Mouse (Mus musculus) heart, adult 10 weeks (tissue): Measurements from ENCODE around the gene Glis1. TPM values are rescaled to one million over a fixed set of nuclear protein-coding genes. Genes with fewer than 3 reads are reported as not detected.

Experiments
- polyA plus RNA-seq: library from polyadenylated mRNA; stranded (reverse); fragments of 350-450 nt; fragmentation: Illumina TruSeq; extraction: RNeasy Lipid Tissue Mini Kit (QIAGEN cat#74804); gene quantifications from one replicate; pipeline ENCODE4 v1.2.3, GENCODE M21; 2014; ENCODE audit warnings: low read depth, low replicate concordance

Glis1 gene
- polyA plus RNA-seq, result 0.21 TPM

GRCm38 (mm10) chr4:107434356-107435237 is at the start of gene Glis1:
Gene Glis1 (plus strand): TSS chr4:107434591.

GRCm38 (mm10) chr4:107684130-107684529 is 249.7 kb downstream of the Glis1 start, which contains the start of gene Dmrtb1:
Gene Dmrtb1 (minus strand): TSS chr4:107684230.

Other genes with a start within 250 kb of the Glis1 start
- gene Ldlrad1, start 225.4 kb upstream of the Glis1 start, polyA plus RNA-seq, result not detected
- 12.3 TPM for gene Lrrc42, start 181.1 kb upstream of the Glis1 start, polyA plus RNA-seq
- gene Hspb11, start 181.0 kb upstream of the Glis1 start, polyA plus RNA-seq, result 12.4 TPM
- gene Dio1, start 127.4 kb upstream of the Glis1 start, polyA plus RNA-seq, result not detected
- gene Yipf1, start 120.2 kb upstream of the Glis1 start, polyA plus RNA-seq, result 26.4 TPM
- gene Ndc1, start 66.8 kb upstream of the Glis1 start, polyA plus RNA-seq, result 9.9 TPM
- gene Dmrtb1, start 249.6 kb downstream of the Glis1 start, polyA plus RNA-seq, result not detected